Mouse (Mus musculus) gastrocnemius, postnatal 36 days (tissue): ENCODE results near the gene Zfp970. TPM values are rescaled to one million over a fixed set of nuclear protein-coding genes. Genes with fewer than 3 reads are reported as not detected.

Experiments
- total RNA-seq, 2 experiments: library from RNA; stranded (reverse); gene quantifications; 2 replicates each; pipeline ENCODE4 v1.2.3; 2021

Zfp970 gene
- total RNA-seq, 2 experiments from 2014 or later = 29.9 to 35.6 TPM

Other genes starting within 250 kb of the Zfp970 start
- gene Gm14409, start 197.7 kb upstream of the Zfp970 start, total RNA-seq = 1 to 10 TPM in 1 of 2 experiments, under 1 TPM in 1; 0.74 to 1.0 TPM
- 1 to 10 TPM; 1.6 TPM for gene Gm14412, start 140.4 kb upstream of the Zfp970 start, total RNA-seq
- gene Gm14418, start 66.4 kb upstream of the Zfp970 start, total RNA-seq = 10 to 100 TPM in 1 of 2 experiments, 1 to 10 TPM in 1; 9.7 to 11.0 TPM
- gene Gm14403, start 33.5 kb downstream of the Zfp970 start, total RNA-seq = 10 to 100 TPM; 17.5 to 28.2 TPM
- not detected for gene Gm14406, start 113.5 kb downstream of the Zfp970 start, total RNA-seq